Mouse (Mus musculus): ENCODE measurements around the gene Dedd2.
A peak's percentile ranks its signal among the peaks of the same experiment; 100 is the strongest.
"Not testable (repeated sequence)": the region's sequence is repeated elsewhere in the genome, so short reads cannot be mapped to it uniquely, and the experiment has no call there.

The Dedd2 gene

DNA sequence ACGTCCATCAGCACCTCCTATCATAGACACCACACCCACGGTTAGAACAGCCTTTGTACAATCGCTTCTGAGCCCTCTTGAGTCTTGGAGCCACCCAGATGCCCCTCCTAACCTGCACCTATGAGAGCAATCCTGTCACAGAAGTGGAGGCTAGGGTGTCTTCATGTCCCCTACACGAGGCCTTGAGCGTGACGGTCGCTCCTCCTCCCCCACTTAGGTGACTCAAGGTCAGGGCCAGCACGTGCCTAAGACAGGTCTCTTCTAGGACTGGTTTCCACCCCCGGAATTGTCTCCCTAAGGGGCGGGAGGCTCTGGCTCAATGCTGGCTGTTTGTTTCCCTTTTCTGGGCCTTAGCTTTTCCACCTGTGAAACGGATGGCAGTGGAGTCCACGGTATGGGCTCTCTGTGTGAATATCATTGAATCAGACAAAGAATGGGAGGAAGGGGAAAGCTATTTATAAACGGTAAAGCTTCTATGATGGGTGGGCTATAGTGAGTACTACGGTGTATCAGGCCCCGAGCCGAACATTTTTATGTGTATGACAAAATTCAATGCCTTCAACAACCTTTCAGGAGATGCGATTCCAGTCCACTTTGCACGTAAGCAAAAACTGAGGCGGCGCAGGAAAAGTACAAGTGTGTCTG is at the start of gene Dedd2:
TSS of gene Dedd2 (minus strand) at position 159 of the 645 bp plus-strand sequence.
- no peak for DNase-seq (ENCODE audit: low spot score in 2 of 2)

- no peak for DNase-seq (ENCODE audit: low spot score in 2 of 2)
These were observed 49.3 kb upstream of the Dedd2 start for GRCm38 (mm10) chr7:25269545-25270271.

GRCm38 (mm10) chr7:25269029-25269428 is 48.6 kb upstream of the Dedd2 start:
- no peak for DNase-seq (ENCODE audit: low spot score in 2 of 2)

DNA sequence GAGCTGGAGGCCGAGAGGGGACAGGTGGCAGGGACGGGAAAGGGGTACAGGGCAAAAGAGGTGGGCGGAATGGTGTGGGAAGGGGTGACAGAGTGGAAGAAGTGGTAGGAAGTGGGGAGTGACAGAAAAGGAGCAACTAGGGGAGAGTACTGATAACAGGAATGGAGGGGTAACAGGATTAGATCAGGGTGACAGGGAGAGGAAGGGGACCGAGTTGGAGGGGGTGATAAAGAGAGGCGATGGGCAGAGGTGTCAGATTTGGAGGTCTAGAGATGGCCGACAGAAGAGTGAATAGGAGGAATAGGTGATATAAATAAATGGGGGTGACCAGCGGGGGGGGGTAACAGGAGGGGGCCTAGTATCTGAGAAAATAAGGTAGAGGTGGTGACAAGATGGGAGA is 48.2 kb upstream of the Dedd2 start:
- DNase-seq (ENCODE audit: low spot score in 2 of 2): no peak

- peak; percentile 99 to 100 for DNase-seq (ENCODE audit: low spot score in 2 of 2)
These were observed 47.5 kb upstream of the Dedd2 start for GRCm38 (mm10) chr7:25267751-25268463.

GRCm38 (mm10) chr7:25267301-25267750 is 46.9 kb upstream of the Dedd2 start, which contains the start of gene Cic:
Gene Cic, plus strand, starts transcription at chr7:25267704.
- peak; percentile 99 to 100 for DNase-seq (ENCODE audit: low spot score in 2 of 2)

DNA sequence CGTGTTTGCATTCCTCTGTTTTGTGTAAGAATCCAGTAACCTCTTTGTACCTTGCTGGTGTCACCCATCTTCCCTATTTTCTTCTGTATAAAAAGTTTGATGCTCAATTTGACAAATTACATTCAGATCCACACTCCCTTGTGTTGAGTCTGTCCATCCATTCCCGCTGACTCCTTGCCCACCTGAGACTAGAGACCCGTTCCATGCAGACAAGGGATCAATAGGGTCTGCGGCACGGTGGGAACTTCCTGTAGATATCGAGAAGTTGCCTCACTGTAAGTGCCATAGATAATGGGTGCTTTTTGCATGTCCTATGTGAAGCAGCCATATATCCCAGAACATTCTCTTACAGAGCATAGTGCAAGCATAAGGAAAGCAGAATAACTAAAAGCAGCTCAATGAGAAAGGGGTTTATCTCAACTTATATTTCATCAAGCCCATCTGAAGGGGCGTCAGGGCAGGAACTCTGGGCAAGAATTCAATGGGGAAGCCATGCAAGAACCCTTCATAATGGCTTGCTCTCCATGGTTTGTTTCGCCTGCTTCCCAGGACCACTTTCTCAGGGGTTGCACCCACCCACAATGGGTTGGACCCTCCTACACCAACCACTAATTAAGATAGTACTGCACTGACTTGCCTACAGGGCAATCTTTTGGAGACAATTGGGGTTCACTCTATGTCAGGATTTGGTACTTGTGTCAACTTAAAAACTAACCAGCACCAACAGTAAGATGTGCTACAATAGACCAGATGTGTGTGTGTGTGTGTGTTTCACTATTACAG is 46.0 kb upstream of the Dedd2 start:
- no peak for DNase-seq (ENCODE audit: low spot score in 2 of 2)

DNA sequence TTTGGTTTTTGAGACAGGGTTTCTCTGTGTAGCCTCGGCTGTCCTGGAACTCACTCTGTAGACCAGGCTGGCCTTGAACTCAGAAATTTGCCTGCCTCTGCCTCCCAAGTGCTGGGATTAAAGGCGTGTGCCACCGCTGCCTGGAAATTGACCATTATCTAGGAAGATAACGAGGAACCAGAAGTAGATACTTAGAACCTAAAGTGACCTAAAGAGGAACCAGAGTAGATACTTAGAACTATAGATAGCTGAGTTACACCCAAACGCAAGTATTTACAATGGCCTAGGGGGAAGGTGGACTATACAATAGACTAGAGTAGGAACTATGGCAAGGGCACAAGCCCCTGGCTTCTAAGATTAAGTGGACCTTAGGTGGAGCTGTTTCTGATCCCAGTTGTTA is 45.3 kb upstream of the Dedd2 start:
- DNase-seq (ENCODE audit: low spot score in 2 of 2): not testable (repeated sequence)

DNA sequence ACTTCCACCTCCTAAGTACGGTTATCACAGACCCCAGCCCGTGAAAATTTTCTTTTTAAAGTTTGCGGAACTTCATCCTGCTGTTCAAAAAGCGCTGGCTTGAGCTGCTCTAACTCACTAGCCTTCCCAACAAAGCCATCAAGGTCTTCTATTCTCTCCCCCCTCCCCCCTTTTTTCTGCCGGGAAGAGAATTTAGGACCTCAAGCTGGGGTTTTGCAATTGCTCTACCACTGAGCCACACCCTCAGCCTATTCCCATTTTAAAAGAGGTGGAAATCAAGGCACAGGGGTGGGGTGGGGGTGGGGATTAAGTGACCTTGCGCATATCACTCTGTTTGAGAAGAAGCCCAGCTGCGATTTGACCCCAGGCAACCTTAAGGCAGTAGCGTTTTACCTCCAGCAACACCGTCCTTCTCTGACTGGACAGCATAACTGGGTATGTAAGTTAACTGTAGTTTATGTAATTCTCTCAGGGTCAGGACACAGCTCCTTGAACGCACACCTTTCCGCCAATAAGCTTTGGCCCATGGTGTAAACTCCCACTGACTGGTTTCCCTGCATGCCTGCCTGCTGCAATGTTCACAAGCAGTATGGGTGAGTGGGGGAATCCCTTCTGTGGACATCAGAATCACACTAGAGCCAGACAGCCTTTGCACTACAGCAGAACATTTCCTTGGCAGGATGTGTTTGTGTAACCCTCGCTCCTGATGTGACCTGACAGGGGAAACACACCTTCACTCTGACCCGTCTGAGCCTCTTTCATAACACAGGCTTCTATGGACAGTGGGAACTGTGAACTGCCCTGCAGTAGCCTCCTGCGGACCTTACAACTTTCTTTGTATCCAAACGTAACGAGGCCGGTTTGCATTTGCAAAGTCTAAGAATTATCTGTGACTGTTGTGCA is 43.8 kb upstream of the Dedd2 start:
- DNase-seq (ENCODE audit: low spot score in 2 of 2): no peak

DNA sequence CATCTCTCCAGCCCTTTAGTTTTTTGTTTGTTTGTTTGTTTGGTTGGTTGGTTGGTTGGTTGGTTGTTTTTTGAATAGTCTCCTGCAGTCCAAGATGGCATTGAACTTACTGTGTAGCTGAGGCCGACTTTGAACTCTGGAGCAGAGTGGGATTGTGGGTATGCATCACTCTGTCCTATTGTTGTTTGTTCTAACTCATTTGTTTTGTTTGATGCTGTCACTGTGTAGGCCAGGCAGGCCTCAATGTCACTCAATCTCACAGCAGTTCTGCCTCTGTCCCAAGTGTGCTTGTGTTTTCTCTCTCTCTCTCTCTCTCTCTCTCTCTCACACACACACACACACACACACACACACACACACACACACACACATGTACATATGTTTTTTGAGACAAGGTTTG is 41.5 kb upstream of the Dedd2 start:
- no peak for DNase-seq (ENCODE audit: low spot score in 2 of 2)

DNA sequence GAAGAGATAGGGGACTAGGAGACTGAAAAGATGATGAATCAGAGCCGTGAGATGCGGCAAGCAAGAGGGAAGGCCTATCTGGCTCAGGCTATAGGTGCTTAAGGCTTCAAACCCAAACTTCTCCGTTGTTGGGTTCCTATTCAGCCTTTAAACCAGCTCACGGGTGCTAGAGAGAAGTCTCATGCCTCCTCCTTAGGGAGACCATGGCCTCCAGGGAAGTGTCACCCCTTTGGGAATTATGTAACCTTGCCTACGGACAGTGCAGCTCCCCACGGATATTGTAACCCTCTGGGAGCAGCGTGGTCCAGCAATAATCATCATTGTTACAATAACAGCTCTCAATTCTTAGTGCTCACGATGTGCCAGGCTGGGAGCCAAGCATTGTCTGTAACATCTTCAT is 31.4 kb upstream of the Dedd2 start:
- peak in 1 of 2 experiments; percentile 10 for DNase-seq (ENCODE audit: low spot score in 2 of 2)

GRCm38 (mm10) chr7:25251071-25251791 is 30.8 kb upstream of the Dedd2 start:
- peak; percentile 60 to 67 for DNase-seq (ENCODE audit: low spot score in 2 of 2)

DNA sequence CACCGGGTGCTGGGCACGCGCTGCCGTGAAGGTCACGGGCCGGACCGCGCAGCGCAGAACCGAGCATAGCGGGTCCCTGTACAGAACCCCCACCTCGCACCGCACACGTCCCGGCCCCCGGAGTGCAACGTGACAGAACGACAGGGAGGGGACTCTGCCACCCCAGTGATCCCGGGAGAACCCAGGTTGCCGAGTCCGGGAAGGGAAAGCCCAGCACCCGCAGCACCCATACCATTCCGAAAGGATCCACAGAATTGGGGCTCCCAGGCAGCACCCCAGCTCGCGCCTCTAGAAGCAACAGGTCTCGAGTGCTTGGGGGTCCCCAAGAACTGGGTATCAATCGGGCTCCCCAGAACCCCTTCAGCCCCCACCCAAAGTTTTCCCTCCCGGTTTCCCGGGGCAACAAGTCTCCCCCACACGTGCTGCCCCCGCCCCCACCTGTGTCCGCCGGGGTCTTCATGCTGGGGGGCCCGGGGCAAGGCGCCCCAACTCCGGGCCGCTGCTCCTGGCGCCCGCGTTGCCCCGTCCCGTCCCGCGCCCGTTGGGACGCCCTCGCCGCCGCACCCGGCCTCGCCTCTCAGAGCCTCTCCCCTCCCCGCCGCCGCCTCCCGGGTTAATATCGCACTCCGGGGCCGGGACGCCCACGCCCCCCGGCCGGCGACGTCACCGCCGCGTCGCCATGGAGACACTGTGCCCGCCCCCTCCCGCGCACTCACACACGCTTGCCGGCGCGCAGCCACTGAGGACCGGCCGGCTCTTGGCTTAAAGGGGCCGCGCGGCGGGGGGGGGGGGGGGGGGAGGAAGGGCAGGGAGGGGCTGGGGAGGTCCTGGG is 29.9 kb upstream of the Dedd2 start, which contains the start of gene Erf:
TSS of gene Erf (minus strand) at position 621 of the 832 bp plus-strand sequence.
- peak; percentile 93 for DNase-seq (ENCODE audit: low spot score in 2 of 2)

DNA sequence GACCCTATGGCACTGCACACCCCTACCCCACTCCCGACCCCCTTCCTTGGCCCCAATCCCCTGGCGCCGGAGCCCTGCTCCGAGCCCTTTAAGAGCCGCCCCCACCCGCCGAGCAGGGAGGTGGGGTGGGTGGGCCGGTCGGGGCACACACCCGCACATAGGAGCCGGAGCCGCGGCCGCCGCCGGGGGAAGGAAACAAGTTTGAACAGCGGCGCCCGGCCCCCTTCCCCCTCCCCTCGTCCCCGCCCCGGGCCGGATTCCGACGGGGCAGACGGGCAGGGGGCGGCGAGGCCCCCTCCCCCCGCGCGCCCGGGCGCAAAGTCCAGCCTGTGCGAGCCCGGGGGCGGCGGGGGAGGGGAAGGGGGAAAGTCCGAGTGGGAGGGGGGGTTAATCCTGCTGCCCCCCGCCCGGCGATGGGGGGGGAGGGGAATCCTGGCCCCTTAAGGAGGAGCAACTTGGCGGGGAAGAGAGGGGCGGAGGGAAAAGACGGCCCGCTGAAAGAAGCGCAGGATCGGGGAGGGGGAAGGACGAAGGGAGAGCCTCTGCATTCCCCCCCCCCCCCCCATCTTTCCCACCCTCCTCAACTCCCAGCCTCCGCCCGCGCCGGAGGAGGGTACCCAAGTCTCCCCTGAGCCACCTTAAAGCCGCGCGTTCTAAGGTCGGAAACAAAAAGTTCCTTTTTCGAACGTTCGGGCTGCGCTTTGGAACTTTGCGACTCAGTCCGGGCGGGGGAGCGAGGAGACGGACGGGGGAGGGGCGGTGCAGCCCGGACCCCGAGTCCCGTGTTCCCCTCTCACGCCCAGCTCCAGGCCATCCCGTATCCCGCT is 29.1 kb upstream of the Dedd2 start:
- peak; percentile 72 to 76 for DNase-seq (ENCODE audit: low spot score in 2 of 2)

DNA sequence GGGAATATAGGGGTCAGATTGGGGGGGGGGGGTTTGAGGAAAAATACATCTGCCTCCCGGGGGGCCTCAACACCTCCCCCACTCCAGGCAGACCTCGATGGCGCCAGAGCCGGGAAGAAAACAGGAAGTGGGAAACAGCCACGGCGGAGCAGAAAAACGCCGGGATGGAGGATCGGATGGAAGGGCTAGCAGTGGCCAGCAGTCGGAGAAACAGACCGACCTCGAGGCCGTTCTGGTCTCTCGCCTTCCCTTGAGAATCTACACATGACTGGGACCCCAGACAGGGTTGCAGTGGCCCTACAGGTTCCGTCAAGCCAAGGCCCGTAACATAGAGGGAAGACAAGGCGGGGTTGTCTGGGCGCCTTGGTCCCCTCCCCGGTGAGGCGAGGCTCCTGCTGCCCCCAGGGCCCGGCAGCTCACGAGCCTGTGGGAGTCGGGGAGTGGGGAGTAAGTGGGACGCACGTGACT is 28.5 kb upstream of the Dedd2 start:
- DNase-seq (ENCODE audit: low spot score in 2 of 2): peak in 1 of 2 experiments; percentile 31

- peak; percentile 78 to 82 for DNase-seq (ENCODE audit: low spot score in 2 of 2)
These were observed 27.7 kb upstream of the Dedd2 start for GRCm38 (mm10) chr7:25248018-25248647.

DNA sequence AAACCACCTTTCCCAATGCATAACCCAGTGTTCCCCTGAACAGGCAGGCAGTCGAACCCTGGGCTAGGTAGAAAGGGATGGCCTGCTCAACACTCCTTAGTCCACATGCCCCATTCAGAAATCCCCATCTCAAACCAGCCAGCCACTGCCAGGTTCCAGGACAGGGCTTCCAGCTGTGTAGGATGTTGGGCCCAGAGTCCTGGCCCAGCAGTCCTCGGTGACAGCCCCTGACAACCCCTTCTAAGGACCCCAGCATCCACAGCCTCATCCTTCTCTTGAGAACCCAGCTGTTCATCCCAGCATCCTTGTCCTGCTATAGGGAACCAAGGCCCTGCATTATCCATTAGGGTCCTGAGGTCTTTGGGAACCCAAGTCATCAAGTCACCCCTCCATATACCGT is 27.1 kb upstream of the Dedd2 start:
- DNase-seq (ENCODE audit: low spot score in 2 of 2): no peak

DNA sequence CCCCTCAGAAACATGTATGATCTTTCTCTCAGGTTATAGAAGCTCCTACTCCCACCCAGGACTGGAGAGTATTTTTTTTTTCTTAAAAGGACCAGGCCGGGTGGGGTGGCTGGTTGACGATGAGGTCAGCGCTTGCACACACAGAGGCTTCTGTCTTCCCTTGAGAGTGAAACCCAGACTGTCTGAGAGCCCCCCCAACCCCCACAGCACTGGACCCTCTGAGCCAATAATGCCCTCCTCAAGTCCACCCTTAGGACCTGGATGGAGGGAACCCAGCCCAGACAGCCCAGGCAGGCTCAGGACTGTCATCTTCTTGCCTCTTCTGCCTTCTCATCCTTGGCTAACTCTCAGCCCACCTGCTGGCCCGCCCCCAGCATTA is 26.3 kb upstream of the Dedd2 start:
- no peak for DNase-seq (ENCODE audit: low spot score in 2 of 2)

All from frontal cortex, postnatal 10 days (tissue).